Mouse (Mus musculus) liver, adult 2 months (tissue): Measurements from ENCODE around the gene Thap11.

Experiments used
- CTCF ChIP-seq: fragments of 200-500 bp; IDR thresholded peaks from 2 replicates; pipeline ENCODE4 v1.5.1; 2011; ENCODE audit warnings: low read depth, low read length, control low read depth
- POLR2A ChIP-seq: fragments of 200-500 bp; IDR thresholded peaks from 2 replicates; pipeline ENCODE4 v1.6.1; 2011; ENCODE audit warnings: low read length, control low read depth; ENCODE audit not compliant: insufficient read depth; ENCODE audit errors: extremely low read depth

DNA sequence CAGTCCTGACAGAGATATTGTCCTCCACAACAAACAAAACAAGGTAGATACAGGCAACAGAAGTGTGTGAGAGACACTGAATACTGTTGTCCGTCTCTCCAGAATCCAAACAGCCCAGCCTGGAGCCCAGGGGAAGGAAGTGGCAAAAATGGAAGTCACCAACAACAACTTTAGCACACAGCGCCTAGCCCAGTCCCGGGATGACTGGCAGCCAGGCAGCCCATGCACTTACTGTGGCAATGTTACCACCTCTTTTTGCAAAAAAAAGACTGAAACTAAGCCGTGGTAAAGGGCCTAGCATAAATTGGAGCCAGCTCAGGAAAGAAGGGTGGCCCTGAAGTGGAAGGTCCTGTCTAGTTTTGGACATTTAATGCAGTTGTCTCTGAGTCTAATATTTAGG is 28.6 kb upstream of the Thap11 start:
- TF ChIP-seq POLR2A (no peak), CTCF (no peak)
